Mouse (Mus musculus) liver, embryonic 13.5 days (tissue): Measurements from ENCODE around the gene Asxl2. TPM values are rescaled to one million over a fixed set of nuclear protein-coding genes. Genes with fewer than 3 reads are reported as not detected.

Source experiments
- ATAC-seq: fragments of 200-750 bp; cut with Nextera tagmentation; 2 replicates; pipeline ENCODE4 v1.8.0; 2017; ENCODE audit warnings: low read depth, mild to moderate bottlenecking, moderate number of reproducible peaks, moderate library complexity
- DNase-seq: peaks from one replicate; pipeline ENCODE4 v3.0.0; 2022
- H3K27ac ChIP-seq: fragments of 300-500 bp; sonication (generic); 2 replicates; pipeline ENCODE4 v1.5.1; 2015; ENCODE audit warnings: moderate library complexity, mild to moderate bottlenecking, inconsistent platforms
- H3K27me3 ChIP-seq: fragments of 300-500 bp; sonication (generic); 2 replicates; pipeline ENCODE4 v1.6.1; 2015; ENCODE audit warnings: mild to moderate bottlenecking, inconsistent platforms
- H3K36me3 ChIP-seq: fragments of 300-500 bp; sonication (generic); 2 replicates; pipeline ENCODE4 v1.6.1; 2015; ENCODE audit warnings: mild to moderate bottlenecking, inconsistent platforms
- H3K4me1 ChIP-seq: fragments of 300-500 bp; sonication (generic); replicated peaks from 2 replicates; pipeline ENCODE4 v1.6.1; 2015; ENCODE audit warnings: inconsistent platforms
- H3K4me2 ChIP-seq: fragments of 300-500 bp; sonication (generic); 2 replicates; pipeline ENCODE4 v1.6.1; 2015; ENCODE audit warnings: inconsistent platforms, mild to moderate bottlenecking, moderate library complexity
- H3K4me3 ChIP-seq: fragments of 300-500 bp; sonication (generic); replicated peaks from 2 replicates; pipeline ENCODE4 v1.5.1; 2015; ENCODE audit warnings: mild to moderate bottlenecking, inconsistent platforms
- H3K9ac ChIP-seq: fragments of 300-500 bp; sonication (generic); 2 replicates; pipeline ENCODE4 v1.6.1; 2015; ENCODE audit warnings: mild to moderate bottlenecking, inconsistent platforms
- H3K9me3 ChIP-seq: fragments of 300-500 bp; sonication (generic); replicated peaks from 2 replicates; pipeline ENCODE4 v1.6.1; 2016; ENCODE audit warnings: inconsistent platforms
- WGBS: fragments of 180-500 bp; shearing (Covaris S2); methylation state at CpG from one replicate; pipeline ENCODE4 v1.1.7; 2015; ENCODE audit not compliant: insufficient replicate concordance; 5-methylcytosine and 5-hydroxymethylcytosine counted together
- polyA plus RNA-seq: library from polyadenylated mRNA; unstranded; fragments of >200 nt; fragmentation: Nextera tagmentation; extraction: Ambion mirVana; gene quantifications from 2 replicates; pipeline ENCODE4 v1.2.1, GENCODE M21; 2015

Asxl2 gene
- 9.6 and 12.3 TPM in 2 replicates for polyA plus RNA-seq

GRCm38 (mm10) chr12:3426530-3427034, at the start of gene Asxl2:
TSS of gene Asxl2 (plus strand) at chr12:3426857.
- Histone ChIP-seq H3K4me3 (peak within 1 kb of the TSS; percentile 94), H3K27ac (peak within 1 kb of the TSS; percentile 98), H3K9ac (peak within 1 kb of the TSS; percentile 98), H3K9me3 (no peaks in the 10 kb centered on the region), H3K4me1 (peaks cover 48% of the 10 kb centered on the region), H3K36me3 (peaks cover 16% of the 10 kb centered on the region), H3K4me2 (peak within 1 kb of the TSS; percentile 84), H3K27me3 (no peaks in the 10 kb centered on the region)
- ATAC-seq, result peak; percentile 92
- peak; percentile 98 for DNase-seq
- under 1% methylated on average over 53 of the region's 53 CpGs for WGBS

- no peak for ATAC-seq
- Histone ChIP-seq H3K4me1 (no peaks in the 10 kb centered on the region), H3K4me3 (no peak overlapping the region), H3K4me2 (no peak overlapping the region), H3K27me3 (no peaks in the 10 kb centered on the region), H3K27ac (no peak overlapping the region), H3K36me3 (no peaks in the 10 kb centered on the region), H3K9ac (no peak overlapping the region), H3K9me3 (no peaks in the 10 kb centered on the region)
- no peak for DNase-seq
- WGBS, result 13% methylated on average over 3 of the region's 3 CpGs
Observed at GRCm38 (mm10) chr12:3377190-3377589, 49.5 kb upstream of the Asxl2 start.

- WGBS, result 55% methylated on average over 5 of the region's 5 CpGs
- Histone ChIP-seq H3K36me3 (no peaks in the 10 kb centered on the region), H3K27me3 (no peaks in the 10 kb centered on the region), H3K9ac (no peak overlapping the region), H3K4me1 (no peaks in the 10 kb centered on the region), H3K27ac (no peak overlapping the region), H3K9me3 (no peaks in the 10 kb centered on the region), H3K4me3 (no peak overlapping the region), H3K4me2 (no peak overlapping the region)
- DNase-seq (no peak), ATAC-seq (no peak)
Observed at GRCm38 (mm10) chr12:3377755-3378154, 48.9 kb upstream of the Asxl2 start.

GRCm38 (mm10) chr12:3384860-3385259, 41.8 kb upstream of the Asxl2 start:
- DNase-seq (no peak), ATAC-seq (no peak)
- Histone ChIP-seq H3K27me3 (no peaks in the 10 kb centered on the region), H3K36me3 (no peaks in the 10 kb centered on the region), H3K4me3 (no peak overlapping the region), H3K9me3 (no peaks in the 10 kb centered on the region), H3K27ac (no peak overlapping the region), H3K4me1 (no peaks in the 10 kb centered on the region; the same call in 1 of the 2 replicates), H3K9ac (no peak overlapping the region), H3K4me2 (no peak overlapping the region)
- 44% methylated on average over 1 of the region's 1 CpGs for WGBS

GRCm38 (mm10) chr12:3385271-3385670, 41.4 kb upstream of the Asxl2 start:
- Histone ChIP-seq H3K9ac (no peak overlapping the region), H3K4me2 (no peak overlapping the region), H3K27ac (no peak overlapping the region), H3K36me3 (no peaks in the 10 kb centered on the region), H3K4me3 (no peak overlapping the region), H3K9me3 (no peaks in the 10 kb centered on the region), H3K4me1 (no peaks in the 10 kb centered on the region; the same call in 1 of the 2 replicates), H3K27me3 (no peaks in the 10 kb centered on the region)
- 60% methylated on average over 6 of the region's 6 CpGs for WGBS
- no peak for ATAC-seq
- no peak for DNase-seq

- Histone ChIP-seq H3K9ac (no peak overlapping the region), H3K4me3 (no peak overlapping the region), H3K27me3 (no peaks in the 10 kb centered on the region), H3K4me1 (no peaks in the 10 kb centered on the region; the same call in 1 of the 2 replicates), H3K9me3 (no peaks in the 10 kb centered on the region), H3K36me3 (no peaks in the 10 kb centered on the region), H3K4me2 (no peak overlapping the region), H3K27ac (no peak overlapping the region)
- 59% methylated on average over 10 of the region's 10 CpGs for WGBS
- DNase-seq (no peak), ATAC-seq (no peak)
Observed at GRCm38 (mm10) chr12:3385940-3386339, 40.7 kb upstream of the Asxl2 start.

- H3K9me3 ChIP-seq, result no peaks in the 10 kb centered on the region
- H3K36me3 ChIP-seq, result no peaks in the 10 kb centered on the region
- H3K9ac ChIP-seq, result no peak overlapping the region
- H3K4me1 ChIP-seq, result no peaks in the 10 kb centered on the region; the same call in 1 of the 2 replicates
- DNase-seq (no peak), ATAC-seq (no peak)
- no peaks in the 10 kb centered on the region for H3K27me3 ChIP-seq
- no peak overlapping the region for H3K4me2 ChIP-seq
- no peak overlapping the region for H3K27ac ChIP-seq
- H3K4me3 ChIP-seq, result no peak overlapping the region
- 83% methylated on average over 16 of the region's 16 CpGs for WGBS
Observed at GRCm38 (mm10) chr12:3387891-3388290, 38.8 kb upstream of the Asxl2 start.

- Histone ChIP-seq H3K27ac (no peak overlapping the region), H3K9me3 (no peaks in the 10 kb centered on the region), H3K4me2 (no peak overlapping the region), H3K36me3 (no peaks in the 10 kb centered on the region), H3K4me3 (no peak overlapping the region), H3K4me1 (no peaks in the 10 kb centered on the region; the same call in 1 of the 2 replicates), H3K9ac (no peak overlapping the region), H3K27me3 (no peaks in the 10 kb centered on the region)
- DNase-seq (peak; percentile 52), ATAC-seq (peak; percentile 83)
- WGBS, result 70% methylated on average over 12 of the region's 12 CpGs
Observed at GRCm38 (mm10) chr12:3389394-3389793, 37.3 kb upstream of the Asxl2 start.

GRCm38 (mm10) chr12:3390071-3390470, 36.6 kb upstream of the Asxl2 start:
- no peak for DNase-seq
- Histone ChIP-seq H3K36me3 (no peaks in the 10 kb centered on the region), H3K4me2 (no peak overlapping the region), H3K27me3 (no peaks in the 10 kb centered on the region), H3K9ac (no peak overlapping the region), H3K4me1 (no peaks in the 10 kb centered on the region; the same call in 1 of the 2 replicates), H3K4me3 (no peak overlapping the region), H3K9me3 (no peaks in the 10 kb centered on the region), H3K27ac (no peak overlapping the region)
- 67% methylated on average over 2 of the region's 2 CpGs for WGBS
- ATAC-seq, result no peak

- no peaks in the 10 kb centered on the region for H3K27me3 ChIP-seq
- no peak overlapping the region for H3K27ac ChIP-seq
- peak; percentile 58; the same call in 1 of the 2 replicates for ATAC-seq
- peak; percentile 55 for DNase-seq
- no peaks in the 10 kb centered on the region; the same call in 1 of the 2 replicates for H3K4me1 ChIP-seq
- H3K9me3 ChIP-seq, result no peaks in the 10 kb centered on the region
- H3K36me3 ChIP-seq, result no peaks in the 10 kb centered on the region
- H3K4me2 ChIP-seq, result no peak overlapping the region
- no peak overlapping the region for H3K4me3 ChIP-seq
- H3K9ac ChIP-seq, result no peak overlapping the region
- 22% methylated on average over 12 of the region's 12 CpGs for WGBS
Observed at GRCm38 (mm10) chr12:3390577-3391262, 35.9 kb upstream of the Asxl2 start.

GRCm38 (mm10) chr12:3391276-3391675, 35.4 kb upstream of the Asxl2 start:
- no peak overlapping the region for H3K4me2 ChIP-seq
- 62% methylated on average over 1 of the region's 1 CpGs for WGBS
- H3K36me3 ChIP-seq, result no peaks in the 10 kb centered on the region
- H3K27me3 ChIP-seq, result no peaks in the 10 kb centered on the region
- no peaks in the 10 kb centered on the region for H3K9me3 ChIP-seq
- no peak overlapping the region for H3K9ac ChIP-seq
- DNase-seq (no peak), ATAC-seq (no peak)
- no peaks in the 10 kb centered on the region; the same call in 1 of the 2 replicates for H3K4me1 ChIP-seq
- H3K4me3 ChIP-seq, result no peak overlapping the region
- no peak overlapping the region for H3K27ac ChIP-seq

GRCm38 (mm10) chr12:3393140-3393539, 33.5 kb upstream of the Asxl2 start:
- H3K36me3 ChIP-seq, result no peaks in the 10 kb centered on the region
- WGBS, result 71% methylated on average over 4 of the region's 4 CpGs

More at GRCm38 (mm10) chr12:3393140-3393539, 33.5 kb upstream of the Asxl2 start:
- no peak for ATAC-seq
- no peak for DNase-seq
- Histone ChIP-seq H3K9me3 (no peaks in the 10 kb centered on the region), H3K4me3 (no peak overlapping the region), H3K27me3 (no peaks in the 10 kb centered on the region), H3K4me2 (no peak overlapping the region), H3K4me1 (no peaks in the 10 kb centered on the region; the same call in 1 of the 2 replicates), H3K27ac (no peak overlapping the region), H3K9ac (no peak overlapping the region)
